Mouse (Mus musculus) brain, embryonic 18.5 days (tissue): ENCODE results near the gene Rbms2.

Experiments used
- DNase-seq: peaks from one replicate; pipeline ENCODE4 v3.0.0-alpha.2; 2012; ENCODE audit warnings: low read depth, low spot score

Rbms2 gene

GRCm38 (mm10) chr10:128140236-128140952 is 39.7 kb downstream of the Rbms2 start:
- no peak for DNase-seq

- DNase-seq = no peak
These were observed 44.7 kb downstream of the Rbms2 start for GRCm38 (mm10) chr10:128135374-128135773.

- no peak for DNase-seq
These were observed 46.3 kb downstream of the Rbms2 start for GRCm38 (mm10) chr10:128133650-128134332.

GRCm38 (mm10) chr10:128131812-128132211 is 48.3 kb downstream of the Rbms2 start:
- DNase-seq = no peak

- DNase-seq = no peak
These were observed 48.8 kb downstream of the Rbms2 start for GRCm38 (mm10) chr10:128131297-128131696.

- no peak for DNase-seq
These were observed 52.0 kb downstream of the Rbms2 start for GRCm38 (mm10) chr10:128128143-128128542.

- DNase-seq = no peak
These were observed 52.6 kb downstream of the Rbms2 start for GRCm38 (mm10) chr10:128127497-128127896.

GRCm38 (mm10) chr10:128125951-128126350 is 54.1 kb downstream of the Rbms2 start:
- DNase-seq = no peak

- DNase-seq = no peak
These were observed 55.3 kb downstream of the Rbms2 start for GRCm38 (mm10) chr10:128124831-128125230.

- no peak for DNase-seq
These were observed 56.3 kb downstream of the Rbms2 start for GRCm38 (mm10) chr10:128123833-128124232.

GRCm38 (mm10) chr10:128111227-128111626 is 68.9 kb downstream of the Rbms2 start:
- DNase-seq = no peak

- no peak for DNase-seq
These were observed 69.9 kb downstream of the Rbms2 start for GRCm38 (mm10) chr10:128110103-128110761.

GRCm38 (mm10) chr10:128097587-128097971 is 82.5 kb downstream of the Rbms2 start:
- DNase-seq = no peak

GRCm38 (mm10) chr10:128096693-128097586 is 83.2 kb downstream of the Rbms2 start:
- DNase-seq = peak; percentile 72

- no peak for DNase-seq
These were observed 83.8 kb downstream of the Rbms2 start for GRCm38 (mm10) chr10:128096313-128096692.

- DNase-seq = no peak
These were observed 85.0 kb downstream of the Rbms2 start for GRCm38 (mm10) chr10:128095003-128095636.

- DNase-seq = no peak
These were observed 85.6 kb downstream of the Rbms2 start for GRCm38 (mm10) chr10:128094340-128094968.

GRCm38 (mm10) chr10:128093496-128094294 is 86.4 kb downstream of the Rbms2 start:
- no peak for DNase-seq

- DNase-seq = no peak
These were observed 87.3 kb downstream of the Rbms2 start for GRCm38 (mm10) chr10:128092506-128093495.
